Mouse (Mus musculus): Measurements from ENCODE around the gene Ccnk. TPM values are rescaled to one million over a fixed set of nuclear protein-coding genes. Genes with fewer than 3 reads are reported as not detected.

The Ccnk gene
- polyA plus RNA-seq, 2 experiments from 2014 or later: 1.6 to 5.3 TPM

- no peak for ATAC-seq
These were observed 70.1 kb downstream of the Ccnk start for GRCm38 (mm10) chr12:108249522-108249921.

GRCm38 (mm10) chr12:108251034-108251792 lies 71.8 kb downstream of the Ccnk start:
- no peak for ATAC-seq

GRCm38 (mm10) chr12:108251825-108252542 lies 72.6 kb downstream of the Ccnk start:
- ATAC-seq: no peak

Other genes with a start within 250 kb of the Ccnk start
- 10 to 100 TPM; 40.0 to 41.6 TPM for gene Bcl11b, start 176.0 kb upstream of the Ccnk start, polyA plus RNA-seq (2017; shearing (Covaris generic))
- 10 to 100 TPM; 21.5 to 25.3 TPM for gene Setd3, start 265 bp upstream of the Ccnk start, polyA plus RNA-seq (2017; shearing (Covaris generic))
- under 1 TPM; 0.27 to 0.46 TPM for gene Ccdc85c, start 95.8 kb downstream of the Ccnk start, polyA plus RNA-seq (2017; shearing (Covaris generic))
- not detected for gene Hhipl1, start 126.7 kb downstream of the Ccnk start, polyA plus RNA-seq (2017; shearing (Covaris generic))
- gene Cyp46a1, start 154.8 kb downstream of the Ccnk start, polyA plus RNA-seq (2017; shearing (Covaris generic)): not detected
- under 1 TPM in 1 of 2 experiments, not detected in 1; 0.32 TPM for gene Eml1, start 191.4 kb downstream of the Ccnk start, polyA plus RNA-seq (2017; shearing (Covaris generic))